Mouse (Mus musculus) retina, postnatal 7 days (tissue): ENCODE data around the gene Arhgap28.
A peak's percentile ranks its signal among the peaks of the same experiment; 100 is the strongest.

Experiments used
- DNase-seq: peaks from one replicate; pipeline ENCODE4 v3.0.0-alpha.2; 2012; ENCODE audit warnings: low read depth, low spot score

Gene Arhgap28

GRCm38 (mm10) chr17:67993371-67994045 is 10.4 kb downstream of the Arhgap28 start:
- no peak for DNase-seq

- no peak for DNase-seq
These were observed 14.2 kb downstream of the Arhgap28 start for GRCm38 (mm10) chr17:67989716-67990115.

GRCm38 (mm10) chr17:67988920-67989621 is 14.8 kb downstream of the Arhgap28 start:
- no peak for DNase-seq

- no peak for DNase-seq
These were observed 18.4 kb downstream of the Arhgap28 start for GRCm38 (mm10) chr17:67985532-67985931.

- no peak for DNase-seq
These were observed 23.3 kb downstream of the Arhgap28 start for GRCm38 (mm10) chr17:67980573-67980972.

- no peak for DNase-seq
These were observed 24.7 kb downstream of the Arhgap28 start for GRCm38 (mm10) chr17:67979248-67979647.

- DNase-seq, result no peak
These were observed 25.1 kb downstream of the Arhgap28 start for GRCm38 (mm10) chr17:67978786-67979185.

GRCm38 (mm10) chr17:67976465-67976864 is 27.5 kb downstream of the Arhgap28 start:
- DNase-seq, result no peak

- no peak for DNase-seq
These were observed 27.9 kb downstream of the Arhgap28 start for GRCm38 (mm10) chr17:67976027-67976426.

GRCm38 (mm10) chr17:67974679-67975078 is 29.2 kb downstream of the Arhgap28 start:
- DNase-seq, result peak; percentile 11

- no peak for DNase-seq
These were observed 36.9 kb downstream of the Arhgap28 start for GRCm38 (mm10) chr17:67966853-67967540.

GRCm38 (mm10) chr17:67962858-67963257 is 41.1 kb downstream of the Arhgap28 start:
- no peak for DNase-seq

- DNase-seq, result no peak
These were observed 41.9 kb downstream of the Arhgap28 start for GRCm38 (mm10) chr17:67962020-67962419.

- no peak for DNase-seq
These were observed 45.0 kb downstream of the Arhgap28 start for GRCm38 (mm10) chr17:67958909-67959308.

- DNase-seq, result no peak
These were observed 46.3 kb downstream of the Arhgap28 start for GRCm38 (mm10) chr17:67957603-67958002.

GRCm38 (mm10) chr17:67955876-67956690 is 47.8 kb downstream of the Arhgap28 start:
- DNase-seq, result no peak

GRCm38 (mm10) chr17:67954961-67955360 is 49.0 kb downstream of the Arhgap28 start:
- DNase-seq, result no peak

- no peak for DNase-seq
These were observed 53.3 kb downstream of the Arhgap28 start for GRCm38 (mm10) chr17:67950523-67951213.

- DNase-seq, result no peak
These were observed 55.3 kb downstream of the Arhgap28 start for GRCm38 (mm10) chr17:67948601-67949000.

GRCm38 (mm10) chr17:67945453-67945852 is 58.5 kb downstream of the Arhgap28 start:
- no peak for DNase-seq

- no peak for DNase-seq
These were observed 59.7 kb downstream of the Arhgap28 start for GRCm38 (mm10) chr17:67944256-67944655.
